Mouse (Mus musculus) hindbrain, embryonic 12.5 days (tissue): Measurements from ENCODE around the gene Atp5j. TPM values are rescaled to one million over a fixed set of nuclear protein-coding genes. Genes with fewer than 3 reads are reported as not detected.
A peak's percentile ranks its signal among the peaks of the same experiment; 100 is the strongest.

Experiments used
- ATAC-seq: fragments of 200-750 bp; cut with Nextera tagmentation; 2 replicates; pipeline ENCODE4 v1.8.0; 2017; ENCODE audit warnings: moderate TSS enrichment; ENCODE audit not compliant: low FRiP score
- H3K27ac ChIP-seq: fragments of 300-500 bp; sonication (generic); 2 replicates; pipeline ENCODE4 v1.5.1; 2016; ENCODE audit warnings: mild to moderate bottlenecking
- H3K27me3 ChIP-seq: fragments of 300-500 bp; sonication (generic); 2 replicates; pipeline ENCODE4 v1.6.1; 2016; ENCODE audit warnings: mild to moderate bottlenecking
- H3K36me3 ChIP-seq: fragments of 300-500 bp; sonication (generic); 2 replicates; pipeline ENCODE4 v1.6.1; 2016; ENCODE audit warnings: mild to moderate bottlenecking
- H3K4me1 ChIP-seq: fragments of 300-500 bp; sonication (generic); 2 replicates; pipeline ENCODE4 v1.6.1; 2016
- H3K4me2 ChIP-seq: fragments of 300-500 bp; sonication (generic); replicated peaks from 2 replicates; pipeline ENCODE4 v1.6.1; 2016; ENCODE audit warnings: mild to moderate bottlenecking
- H3K4me3 ChIP-seq: fragments of 300-500 bp; sonication (generic); 2 replicates; pipeline ENCODE4 v1.5.1; 2016; ENCODE audit warnings: mild to moderate bottlenecking
- H3K9ac ChIP-seq: fragments of 300-500 bp; sonication (generic); 2 replicates; pipeline ENCODE4 v1.6.1; 2016; ENCODE audit warnings: mild to moderate bottlenecking, moderate library complexity
- H3K9me3 ChIP-seq: fragments of 300-500 bp; sonication (generic); replicated peaks from 2 replicates; pipeline ENCODE4 v1.6.1; 2016; ENCODE audit warnings: mild to moderate bottlenecking
- WGBS: fragments of 180-500 bp; shearing (Covaris S2); methylation state at CpG from one replicate; pipeline ENCODE4 v1.1.7; 2016; 5-methylcytosine and 5-hydroxymethylcytosine counted together
- polyA plus RNA-seq: library from polyadenylated mRNA; unstranded; fragments of >200 nt; fragmentation: Nextera tagmentation; extraction: Ambion mirVana; gene quantifications from 2 replicates; pipeline ENCODE4 v1.2.1, GENCODE M21; 2016

Gene Atp5j
- polyA plus RNA-seq, result 660 and 698 TPM in 2 replicates

- Histone ChIP-seq H3K4me3 (peak within 1 kb of the TSS; percentile 97), H3K27ac (peak within 1 kb of the TSS; percentile 99), H3K27me3 (no peaks in the 10 kb centered on the region), H3K36me3 (peaks cover 23% of the 10 kb centered on the region), H3K4me2 (peak within 1 kb of the TSS; percentile 81), H3K9ac (peak within 1 kb of the TSS; percentile 98), H3K4me1 (peaks cover 19% of the 10 kb centered on the region), H3K9me3 (no peaks in the 10 kb centered on the region)
- under 1% methylated on average over 28 of the region's 57 CpGs for WGBS
- ATAC-seq, result peak; percentile 75
These were observed at the start of gene Atp5j for GRCm38 (mm10) chr16:84835441-84835822. Gene Atp5j (minus strand): TSS chr16:84835625.

GRCm38 (mm10) chr16:84884572-84884971, 49.1 kb upstream of the Atp5j start:
- no peak for ATAC-seq
- Histone ChIP-seq H3K4me1 (no peaks in the 10 kb centered on the region), H3K9ac (no peak overlapping the region), H3K4me3 (no peak overlapping the region), H3K9me3 (no peaks in the 10 kb centered on the region), H3K27ac (no peak overlapping the region), H3K36me3 (no peaks in the 10 kb centered on the region), H3K27me3 (no peaks in the 10 kb centered on the region), H3K4me2 (no peak overlapping the region)
- 86% methylated on average over 8 of the region's 8 CpGs for WGBS

- no peaks in the 10 kb centered on the region for H3K36me3 ChIP-seq
- no peak for ATAC-seq
- H3K4me1 ChIP-seq, result 0 out of 2 replicates have a peak, but pooled peaks cover 2% of the 10 kb centered on the region
- no peak overlapping the region for H3K9ac ChIP-seq
- no peak overlapping the region for H3K27ac ChIP-seq
- no peak overlapping the region for H3K4me2 ChIP-seq
- no peak overlapping the region for H3K4me3 ChIP-seq
- no peaks in the 10 kb centered on the region for H3K27me3 ChIP-seq
- WGBS, result 82% methylated on average over 8 of the region's 8 CpGs
- no peaks in the 10 kb centered on the region for H3K9me3 ChIP-seq
These were observed 46.4 kb upstream of the Atp5j start for GRCm38 (mm10) chr16:84881754-84882321.

GRCm38 (mm10) chr16:84881168-84881567, 45.7 kb upstream of the Atp5j start:
- Histone ChIP-seq H3K27ac (no peak overlapping the region), H3K4me2 (no peak overlapping the region), H3K9me3 (no peaks in the 10 kb centered on the region), H3K36me3 (no peaks in the 10 kb centered on the region), H3K4me3 (no peak overlapping the region), H3K9ac (no peak overlapping the region), H3K27me3 (no peaks in the 10 kb centered on the region), H3K4me1 (peaks cover 5% of the 10 kb centered on the region)
- 87% methylated on average over 9 of the region's 9 CpGs for WGBS
- ATAC-seq, result no peak

GRCm38 (mm10) chr16:84879146-84879545, 43.7 kb upstream of the Atp5j start:
- Histone ChIP-seq H3K4me3 (no peak overlapping the region), H3K27me3 (no peaks in the 10 kb centered on the region), H3K9ac (no peak overlapping the region), H3K4me1 (peaks cover 10% of the 10 kb centered on the region), H3K27ac (no peak overlapping the region), H3K36me3 (no peaks in the 10 kb centered on the region), H3K9me3 (no peaks in the 10 kb centered on the region), H3K4me2 (no peak overlapping the region)
- 22% methylated on average over 5 of the region's 5 CpGs for WGBS
- ATAC-seq, result no peak

- 49% methylated on average over 8 of the region's 8 CpGs for WGBS
- peak; percentile 61; the same call in 1 of the 2 replicates for ATAC-seq
- no peaks in the 10 kb centered on the region for H3K27me3 ChIP-seq
These were observed 40.7 kb upstream of the Atp5j start for GRCm38 (mm10) chr16:84876082-84876481.

GRCm38 (mm10) chr16:84875718-84876035, 40.3 kb upstream of the Atp5j start:
- no peak overlapping the region for H3K27ac ChIP-seq
- no peak overlapping the region for H3K4me2 ChIP-seq
- no peak for ATAC-seq
- H3K4me1 ChIP-seq, result peaks cover 10% of the 10 kb centered on the region
- H3K36me3 ChIP-seq, result no peaks in the 10 kb centered on the region
- WGBS, result 85% methylated on average over 7 of the region's 7 CpGs
- no peaks in the 10 kb centered on the region for H3K27me3 ChIP-seq
- H3K9ac ChIP-seq, result no peak overlapping the region
- H3K9me3 ChIP-seq, result no peaks in the 10 kb centered on the region
- no peak overlapping the region for H3K4me3 ChIP-seq

More at GRCm38 (mm10) chr16:84876082-84876481, 40.7 kb upstream of the Atp5j start:
- no peaks in the 10 kb centered on the region for H3K36me3 ChIP-seq
- H3K4me3 ChIP-seq, result no peak overlapping the region
- no peaks in the 10 kb centered on the region for H3K9me3 ChIP-seq
- H3K4me1 ChIP-seq, result peaks cover 10% of the 10 kb centered on the region
- H3K27ac ChIP-seq, result no peak overlapping the region
- H3K9ac ChIP-seq, result no peak overlapping the region
- no peak overlapping the region for H3K4me2 ChIP-seq

- ATAC-seq, result no peak
- Histone ChIP-seq H3K27me3 (no peaks in the 10 kb centered on the region), H3K9me3 (no peaks in the 10 kb centered on the region), H3K36me3 (no peaks in the 10 kb centered on the region), H3K9ac (no peak overlapping the region), H3K4me1 (peaks cover 10% of the 10 kb centered on the region), H3K4me3 (no peak overlapping the region), H3K4me2 (no peak overlapping the region), H3K27ac (no peak overlapping the region)
- 84% methylated on average over 24 of the region's 24 CpGs for WGBS
These were observed 39.7 kb upstream of the Atp5j start for GRCm38 (mm10) chr16:84875012-84875717.

GRCm38 (mm10) chr16:84873805-84874204, 38.4 kb upstream of the Atp5j start:
- no peaks in the 10 kb centered on the region for H3K9me3 ChIP-seq
- no peaks in the 10 kb centered on the region for H3K27me3 ChIP-seq
- no peak overlapping the region for H3K4me3 ChIP-seq
- no peak for ATAC-seq
- no peak overlapping the region for H3K27ac ChIP-seq
- H3K4me2 ChIP-seq, result no peak overlapping the region
- no peak overlapping the region for H3K9ac ChIP-seq
- WGBS, result 83% methylated on average over 8 of the region's 8 CpGs
- peaks cover 8% of the 10 kb centered on the region for H3K4me1 ChIP-seq
- H3K36me3 ChIP-seq, result no peaks in the 10 kb centered on the region

GRCm38 (mm10) chr16:84864656-84865055, 29.2 kb upstream of the Atp5j start:
- Histone ChIP-seq H3K4me3 (no peak overlapping the region), H3K36me3 (peaks cover 30% of the 10 kb centered on the region), H3K9ac (no peak overlapping the region), H3K4me2 (no peak overlapping the region), H3K4me1 (no peaks in the 10 kb centered on the region), H3K9me3 (no peaks in the 10 kb centered on the region), H3K27me3 (no peaks in the 10 kb centered on the region), H3K27ac (no peak overlapping the region)
- ATAC-seq, result no peak
- 91% methylated on average over 8 of the region's 8 CpGs for WGBS

- Histone ChIP-seq H3K4me3 (no peak overlapping the region), H3K9me3 (no peaks in the 10 kb centered on the region), H3K4me2 (no peak overlapping the region), H3K27ac (no peak overlapping the region), H3K9ac (no peak overlapping the region), H3K36me3 (peaks cover 52% of the 10 kb centered on the region), H3K27me3 (no peaks in the 10 kb centered on the region), H3K4me1 (no peaks in the 10 kb centered on the region)
- ATAC-seq, result no peak
- 97% methylated on average over 6 of the region's 6 CpGs for WGBS
These were observed 18.1 kb upstream of the Atp5j start for GRCm38 (mm10) chr16:84853492-84853891.

- Histone ChIP-seq H3K27me3 (no peaks in the 10 kb centered on the region), H3K27ac (no peak overlapping the region), H3K4me3 (no peak overlapping the region), H3K9ac (no peak overlapping the region), H3K4me2 (no peak overlapping the region), H3K36me3 (peaks cover 15% of the 10 kb centered on the region; the same call in 1 of the 2 replicates), H3K9me3 (no peaks in the 10 kb centered on the region), H3K4me1 (peaks cover 19% of the 10 kb centered on the region)
- WGBS, result 89% methylated on average over 2 of the region's 2 CpGs
- ATAC-seq, result no peak
These were observed 3.2 kb upstream of the Atp5j start for GRCm38 (mm10) chr16:84838576-84838975.
